Mouse (Mus musculus) kidney, adult 2 months (tissue): ENCODE measurements around the gene Zfp697. TPM values are rescaled to one million over a fixed set of nuclear protein-coding genes. Genes with fewer than 3 reads are reported as not detected.

Experiments used
- DNase-seq: peaks from one replicate; pipeline ENCODE4 v3.0.0; 2021
- H3K27ac ChIP-seq: fragments of 200-500 bp; 2 replicates; pipeline ENCODE4 v1.5.1; 2012; ENCODE audit warnings: low read depth, low read length, control low read depth, inconsistent platforms; ENCODE audit not compliant: insufficient read depth
- H3K27me3 ChIP-seq: fragments of 200-500 bp; replicated peaks from 2 replicates; pipeline ENCODE4 v1.6.1; 2012; ENCODE audit warnings: mild to moderate bottlenecking, moderate library complexity, low read length, inconsistent platforms; ENCODE audit not compliant: control insufficient read depth, insufficient read depth
- H3K36me3 ChIP-seq: fragments of 200-500 bp; 2 replicates; pipeline ENCODE4 v1.6.1; 2012; ENCODE audit warnings: mild to moderate bottlenecking, moderate library complexity, low read length, inconsistent platforms; ENCODE audit not compliant: control insufficient read depth, insufficient read depth
- H3K4me1 ChIP-seq: fragments of 200-500 bp; 2 replicates; pipeline ENCODE4 v1.6.1; 2011; ENCODE audit warnings: low read length; ENCODE audit not compliant: control insufficient read depth, insufficient read depth
- H3K4me3 ChIP-seq: fragments of 200-500 bp; 2 replicates; pipeline ENCODE4 v1.5.1; 2011; ENCODE audit warnings: mild to moderate bottlenecking, low read depth, low read length, control low read depth; ENCODE audit not compliant: insufficient read depth
- CTCF ChIP-seq: fragments of 200-500 bp; conservative IDR thresholded peaks from 2 replicates; pipeline ENCODE4 v1.5.1; 2011; ENCODE audit warnings: low read depth, mild to moderate bottlenecking, control low read depth, low read length, moderate library complexity, mixed read lengths; ENCODE audit not compliant: insufficient read depth, insufficient read length
- POLR2A ChIP-seq: fragments of 200-500 bp; IDR thresholded peaks from one replicate; pipeline ENCODE4 v1.6.1; 2011; ENCODE audit warnings: low read depth, low read length, control low read depth
- WGBS: fragments of 180-500 bp; shearing (Covaris S2); methylation state at CpG from one replicate; pipeline ENCODE4 v1.1.7; 2018; 5-methylcytosine and 5-hydroxymethylcytosine counted together
- polyA plus RNA-seq: library from polyadenylated mRNA; depleted of rRNA; stranded (reverse); fragments of >200 nt; gene quantifications from 2 replicates; pipeline ENCODE4 v1.2.3, GENCODE M21; 2012

The Zfp697 gene
- polyA plus RNA-seq, 1 experiment, result 14.7 TPM

DNA sequence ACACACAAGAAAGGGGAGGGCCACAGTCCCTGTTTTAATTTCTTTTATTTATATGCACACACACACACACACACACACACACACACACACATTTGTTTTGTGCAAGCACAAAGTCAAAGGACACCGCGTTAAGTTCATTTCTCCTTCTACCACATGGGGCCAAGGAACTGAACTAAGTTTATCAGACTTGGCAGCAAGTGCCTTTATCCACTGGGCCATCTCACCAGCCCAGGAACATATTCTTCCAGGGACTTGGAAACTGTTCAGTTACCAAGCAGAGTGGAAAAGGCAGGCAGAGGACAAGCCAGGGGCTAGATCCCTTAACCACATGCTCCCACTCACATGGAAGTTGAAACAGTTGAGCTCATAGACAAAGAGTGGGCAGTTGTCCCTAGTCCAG is 13.5 kb upstream of the Zfp697 start:
- WGBS, result 27% methylated on average over 2 of the region's 2 CpGs
- no peaks in the 10 kb centered on the region for H3K36me3 ChIP-seq
- peak; percentile 87 for DNase-seq
- no peak overlapping the region for H3K4me3 ChIP-seq
- peak overlapping the region; percentile 99 for H3K27ac ChIP-seq
- peaks cover 15% of the 10 kb centered on the region; the same call in 1 of the 2 replicates for H3K4me1 ChIP-seq
- no peaks in the 10 kb centered on the region for H3K27me3 ChIP-seq
- TF ChIP-seq POLR2A (no peak), CTCF (no peak)

- no peak for TF ChIP-seq CTCF
- TF ChIP-seq POLR2A, result no peak
- H3K4me1 ChIP-seq, result peaks cover 24% of the 10 kb centered on the region
- H3K27me3 ChIP-seq, result no peaks in the 10 kb centered on the region
- WGBS, result 59% methylated on average over 3 of the region's 3 CpGs
- no peaks in the 10 kb centered on the region for H3K36me3 ChIP-seq
- peak overlapping the region; percentile 38; the same call in 1 of the 2 replicates for H3K27ac ChIP-seq
- no peak overlapping the region for H3K4me3 ChIP-seq
- DNase-seq, result peak; percentile 48
Measured at GRCm38 (mm10) chr3:98374062-98374719, 8.1 kb upstream of the Zfp697 start.

DNA sequence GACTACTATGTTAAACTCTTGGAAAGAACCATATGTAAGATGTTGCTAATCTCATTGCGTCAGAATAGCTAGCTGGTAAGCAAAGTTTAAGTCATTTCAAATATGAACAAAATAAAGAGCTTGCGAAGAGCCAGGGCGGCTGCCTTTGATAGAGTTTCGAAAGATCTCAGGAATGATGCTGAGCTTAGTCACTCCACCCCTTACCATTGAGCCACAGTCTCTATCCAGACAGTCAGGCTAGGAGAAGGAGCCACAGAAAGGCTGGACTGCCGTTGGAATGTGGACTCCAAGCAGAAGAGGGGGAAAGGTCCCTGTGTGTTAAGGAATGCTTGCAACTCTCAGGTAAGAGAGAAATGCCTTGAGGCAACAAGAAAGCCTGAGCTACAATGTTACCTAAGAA is 7.3 kb upstream of the Zfp697 start:
- TF ChIP-seq POLR2A (no peak), CTCF (no peak)
- Histone ChIP-seq H3K27ac (no peak overlapping the region; the same call in 1 of the 2 replicates), H3K4me1 (peaks cover 20% of the 10 kb centered on the region), H3K36me3 (no peaks in the 10 kb centered on the region), H3K27me3 (no peaks in the 10 kb centered on the region), H3K4me3 (no peak overlapping the region)
- 77% methylated on average over 5 of the region's 5 CpGs for WGBS
- DNase-seq, result no peak

DNA sequence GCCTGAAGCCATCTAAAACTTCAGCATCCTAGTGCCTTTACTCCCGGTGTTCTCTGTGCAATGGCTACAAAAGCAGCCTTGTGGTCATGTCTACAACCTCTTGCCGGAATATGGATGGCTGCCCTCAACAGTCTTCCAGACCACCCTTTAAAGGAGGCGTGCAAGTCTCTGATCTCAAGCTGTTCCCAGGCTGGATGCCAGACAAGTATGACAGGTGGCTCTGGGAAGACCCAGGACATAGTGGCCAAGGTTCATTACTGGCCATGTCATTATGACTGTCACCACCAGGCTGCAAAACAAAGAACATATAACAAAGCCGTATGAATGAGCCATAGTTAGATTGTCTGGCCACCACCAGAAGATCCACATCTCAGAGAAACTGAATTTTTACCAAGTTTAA is 4.0 kb upstream of the Zfp697 start:
- no peak overlapping the region for H3K4me3 ChIP-seq
- TF ChIP-seq CTCF (no peak), POLR2A (no peak)
- H3K36me3 ChIP-seq, result no peaks in the 10 kb centered on the region
- no peak overlapping the region for H3K27ac ChIP-seq
- 87% methylated on average over 4 of the region's 4 CpGs for WGBS
- DNase-seq, result no peak
- H3K27me3 ChIP-seq, result no peaks in the 10 kb centered on the region
- H3K4me1 ChIP-seq, result peaks cover 23% of the 10 kb centered on the region

DNA sequence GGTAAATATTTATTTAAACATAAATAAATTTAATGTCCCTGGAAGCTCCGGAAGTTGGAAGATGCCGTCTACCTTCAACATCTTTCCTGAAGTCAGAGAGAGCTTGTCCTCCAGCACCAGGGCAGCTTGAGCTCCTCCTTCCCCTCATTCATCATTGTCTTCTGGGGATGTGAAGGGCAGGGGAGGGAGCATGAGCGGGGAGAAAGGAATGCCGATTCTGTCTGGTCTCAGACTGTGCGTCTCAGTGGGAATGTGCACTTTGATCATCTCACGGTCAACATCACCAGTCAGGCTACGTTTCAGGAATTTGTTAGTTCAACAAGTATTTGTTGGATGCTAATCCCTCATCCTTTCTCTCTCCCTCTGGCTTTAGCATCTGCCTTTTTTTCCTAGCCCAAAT is 3.0 kb upstream of the Zfp697 start:
- no peak for TF ChIP-seq CTCF
- no peak for TF ChIP-seq POLR2A
- Histone ChIP-seq H3K4me3 (no peak overlapping the region), H3K27me3 (no peaks in the 10 kb centered on the region), H3K36me3 (no peaks in the 10 kb centered on the region), H3K27ac (peak overlapping the region; percentile 8; the same call in 1 of the 2 replicates), H3K4me1 (peaks cover 29% of the 10 kb centered on the region)
- DNase-seq, result peak; percentile 92
- 23% methylated on average over 7 of the region's 7 CpGs for WGBS

DNA sequence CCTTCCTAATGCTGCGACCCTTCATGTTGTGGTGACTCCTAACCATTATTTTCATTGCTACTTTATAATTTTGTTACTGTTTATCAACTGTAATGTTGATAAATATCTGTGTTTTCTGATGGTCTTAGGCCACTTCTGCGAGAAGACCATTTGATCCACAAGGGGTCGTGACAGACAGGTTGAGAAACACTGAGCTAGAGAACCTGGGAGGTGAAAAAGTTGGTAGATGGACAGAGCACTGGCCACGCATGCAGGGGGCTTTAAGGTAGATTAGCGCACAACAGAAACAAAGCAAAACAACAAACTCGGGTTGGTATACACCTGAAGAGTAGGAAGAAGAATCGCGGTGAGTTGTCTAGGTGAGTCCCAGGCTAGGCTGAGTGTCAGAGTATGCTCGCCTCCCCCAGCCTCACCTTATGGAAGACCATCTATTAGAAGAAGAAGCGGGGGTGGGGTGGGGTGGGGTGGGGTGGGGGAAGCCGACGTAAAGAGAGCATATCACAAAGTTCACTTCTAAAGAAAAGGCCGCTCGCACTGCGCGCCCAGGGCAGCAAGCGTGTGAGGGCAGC is 500 bp upstream of the Zfp697 start:
- Histone ChIP-seq H3K36me3 (no peaks in the 10 kb centered on the region), H3K4me1 (peaks cover 30% of the 10 kb centered on the region; the same call in 1 of the 2 replicates), H3K27ac (peak overlapping the region; percentile 75), H3K27me3 (no peaks in the 10 kb centered on the region), H3K4me3 (peak overlapping the region; percentile 83)
- 6% methylated on average over 17 of the region's 17 CpGs for WGBS
- TF ChIP-seq POLR2A, result no peak
- TF ChIP-seq CTCF, result peak; percentile 37
- peak; percentile 29 for DNase-seq

DNA sequence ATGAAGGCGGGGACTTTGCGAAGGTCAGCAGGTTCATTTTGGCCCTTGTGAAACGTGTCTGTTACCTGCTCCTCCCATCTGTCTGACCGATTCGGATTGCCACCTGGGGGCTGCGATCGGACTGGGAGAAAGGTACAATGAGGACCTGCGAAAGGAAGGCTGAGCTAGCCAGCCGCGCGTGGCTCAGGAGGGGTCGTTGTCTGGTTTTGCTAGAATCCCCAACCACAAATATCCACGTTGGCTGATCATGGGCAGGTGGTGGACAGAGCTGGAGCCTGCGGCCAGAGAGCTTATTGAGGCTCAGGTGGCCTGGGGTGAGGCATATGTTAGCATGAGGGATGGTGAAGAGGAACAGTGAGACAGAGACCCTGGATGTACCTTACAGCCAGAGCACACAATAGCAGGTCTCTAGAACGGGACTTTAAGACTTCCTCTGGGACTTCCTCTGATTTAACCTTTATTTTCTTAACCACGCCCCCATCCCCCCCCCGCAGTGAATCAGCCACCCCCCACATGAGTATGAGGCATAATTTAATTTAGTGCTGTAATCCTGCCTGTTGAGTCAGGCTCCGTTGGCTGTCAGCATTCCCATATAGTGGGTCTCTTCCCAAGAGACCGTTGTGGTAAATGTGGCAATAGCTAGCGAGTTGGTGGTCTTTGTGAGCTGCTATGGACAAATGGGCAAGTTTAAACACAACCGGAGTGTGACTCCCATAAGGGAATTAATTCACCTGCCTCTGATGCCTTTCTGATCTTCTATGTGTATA is 946 bp downstream of the Zfp697 start:
- Histone ChIP-seq H3K4me3 (peak overlapping the region; percentile 83), H3K27ac (peak overlapping the region; percentile 44), H3K4me1 (peaks cover 31% of the 10 kb centered on the region; the same call in 1 of the 2 replicates), H3K36me3 (no peaks in the 10 kb centered on the region), H3K27me3 (no peaks in the 10 kb centered on the region)
- TF ChIP-seq CTCF (no peak), POLR2A (no peak)
- 4% methylated on average over 21 of the region's 21 CpGs for WGBS
- DNase-seq, result no peak
